ENCODE assay signal across 10 mouse cellular contexts in genomic region chr5:125052237-125052602, GRCm38 (mm10). TPM values are rescaled to one million over a fixed set of nuclear protein-coding genes. Genes with fewer than 3 reads are reported as not detected.
A peak's percentile ranks its signal among the peaks of the same experiment; 100 is the strongest.
DNase-seq lines count a peak whose midpoint lies in the region; ATAC-seq and TF ChIP-seq lines count a peak whose summit lies in the region.
"Had no signal": no experiment of that assay in that cellular context is flagged by ENCODE, and none has a peak within 500 bp of the region (broad histone marks: within the 10 kb centered on the region; RNA-seq: fewer than 3 reads in every experiment).

No protein-coding gene starts in this region.

- peaks cover 65% of the 10 kb centered on the region for H3K36me3 ChIP-seq in heart, postnatal 0 days (replicated peaks; ENCODE audit: control insufficient read depth, insufficient read depth, low read length)
- peaks cover 17% of the 10 kb centered on the region for H3K36me3 ChIP-seq in hindbrain, embryonic 16.5 days (ENCODE audit: control insufficient read depth, insufficient read depth, low read length)
- H3K36me3 ChIP-seq: G1E had no signal

- intact Hi-C loops in heart, postnatal 14 days (cut with DNase I): no loop called here

- no peak for TF ChIP-seq CTCF in bone marrow macrophage, adult 2 months (IDR thresholded peaks at IDR 0.05; ENCODE audit: low read depth, low read length)
- no peak for TF ChIP-seq CTCF in heart, postnatal 0 days (IDR thresholded peaks at IDR 0.05; ENCODE audit: low read depth)

- H3K4me1 ChIP-seq in bone marrow macrophage, adult 2 months (ENCODE audit: control insufficient read depth, insufficient read depth, low read length): peaks cover 62% of the 10 kb centered on the region
- peaks cover 42% of the 10 kb centered on the region for H3K4me1 ChIP-seq in heart, postnatal 0 days (ENCODE audit: control insufficient read depth, insufficient read depth)
- peaks cover 16% of the 10 kb centered on the region for H3K4me1 ChIP-seq in hindbrain, embryonic 16.5 days (ENCODE audit: control insufficient read depth, insufficient read depth, low read depth, low read length)

- no peaks in the 10 kb centered on the region for H3K27me3 ChIP-seq in heart, postnatal 0 days (ENCODE audit: control insufficient read depth, insufficient read depth, low read length)
- H3K27me3 ChIP-seq in hindbrain, embryonic 16.5 days (replicated peaks; ENCODE audit: control insufficient read depth, insufficient read depth, low read length): no peaks in the 10 kb centered on the region

- TF ChIP-seq EP300 in heart, postnatal 0 days (IDR thresholded peaks at IDR 0.05; ENCODE audit: low read depth): no peak

- peak; percentile 97 for DNase-seq in heart, adult 11 months
- no peak for DNase-seq in heart, postnatal 14 days
- peak; percentile 54 for DNase-seq in heart, postnatal 0 days (ENCODE audit: low spot score)
- DNase-seq in lung, postnatal 4 days: peak; percentile 74 to 82
- DNase-seq in ovary, postnatal 14 days (ENCODE audit: low spot score): no peak
- DNase-seq in cerebellum, adult 18-20 months: no peak
- DNase-seq: thymus, adult 18-20 months had no signal

- no peaks in the 10 kb centered on the region for H3K9me3 ChIP-seq in heart, postnatal 0 days (replicated peaks; ENCODE audit: control insufficient read depth, low read length)
- H3K9me3 ChIP-seq in hindbrain, embryonic 16.5 days (ENCODE audit: control insufficient read depth, low read length): no peaks in the 10 kb centered on the region

- no peak overlapping the region for H3K4me2 ChIP-seq in heart, postnatal 0 days (ENCODE audit: low read depth, low read length)
- H3K4me2 ChIP-seq in hindbrain, embryonic 16.5 days (ENCODE audit: low read length): no peak overlapping the region

- peak overlapping the region; percentile 94 for H3K27ac ChIP-seq in bone marrow macrophage, adult 2 months (ENCODE audit: insufficient read depth, low read depth, low read length)
- H3K27ac ChIP-seq in heart, postnatal 0 days (ENCODE audit: low read depth): peak overlapping the region; percentile 43
- no peak overlapping the region for H3K27ac ChIP-seq in hindbrain, embryonic 16.5 days (ENCODE audit: low read depth, low read length)

- H3K9ac ChIP-seq in heart, postnatal 0 days (replicated peaks; ENCODE audit: low read depth, low read length): no peak overlapping the region
- H3K9ac ChIP-seq in hindbrain, embryonic 16.5 days (ENCODE audit: low read depth, low read length): no peak overlapping the region

- WGBS in heart, postnatal 0 days: 37% methylated on average over 10 of the region's 10 CpGs
- 74% methylated on average over 10 of the region's 10 CpGs for WGBS in hindbrain, embryonic 16.5 days

- peak overlapping the region; percentile 43 for H3K4me3 ChIP-seq in bone marrow macrophage, adult 2 months (ENCODE audit: insufficient read depth, low read length)
- H3K4me3 ChIP-seq in heart, postnatal 0 days (ENCODE audit: low read depth, low read length): no peak overlapping the region
- no peak overlapping the region for H3K4me3 ChIP-seq in hindbrain, embryonic 16.5 days (ENCODE audit: low read length)

- no peak for TF ChIP-seq POLR2A in bone marrow macrophage, adult 2 months (IDR thresholded peaks at IDR 0.05; ENCODE audit: borderline replicate concordance, low read depth, low read length)

- peak; percentile 6; the same call in 1 of the 2 replicates for ATAC-seq in heart, postnatal 0 days (ENCODE audit: insufficient read depth, low read depth)
- no peak for ATAC-seq in hindbrain, embryonic 16.5 days

RNA-seq across cellular contexts. Expression of gene Rflna, which starts 49.2 kb away (rescaled TPM):
- under 1 TPM; 0.39 to 0.60 TPM for total RNA-seq in heart, postnatal 14 days (2021)
- polyA plus RNA-seq in bone marrow macrophage, adult 2 months (2012; ENCODE audit: insufficient read depth, insufficient read length, missing spikeins): not detected in 2 replicates
- total RNA-seq in heart, postnatal 0 days (2014; rRNA removed; ENCODE audit: low replicate concordance): not detected in 2 replicates
- polyA plus RNA-seq in heart, postnatal 0 days (2015; fragmentation: Nextera tagmentation; extraction: Ambion mirVana): 0.73 and 0.85 TPM in 2 replicates
- 6.8 and 6.9 TPM in 2 replicates for polyA plus RNA-seq in hindbrain, embryonic 16.5 days (2015; fragmentation: Nextera tagmentation; extraction: Ambion mirVana)
- total RNA-seq: G1E had no signal
- polyA plus RNA-seq: G1E had no signal

Comparison
In these comparisons a context has a peak if more than half of its experiments do, and no peak if none do; other contexts are left out.
1. DNase-seq: peak in heart, adult 11 months (single experiment), heart, postnatal 0 days (single experiment) and lung, postnatal 4 days (2 of 2); none in heart, postnatal 14 days (0 of 2), ovary, postnatal 14 days (single experiment) and cerebellum, adult 18-20 months (0 of 2).